Mouse (Mus musculus) urinary bladder, postnatal 14 days (tissue): Measurements from ENCODE around the gene Gm5901.

ENCODE experiments used
- DNase-seq: peaks from one replicate; pipeline ENCODE4 v3.0.0; 2021; ENCODE audit warnings: low spot score

Gene Gm5901

DNA sequence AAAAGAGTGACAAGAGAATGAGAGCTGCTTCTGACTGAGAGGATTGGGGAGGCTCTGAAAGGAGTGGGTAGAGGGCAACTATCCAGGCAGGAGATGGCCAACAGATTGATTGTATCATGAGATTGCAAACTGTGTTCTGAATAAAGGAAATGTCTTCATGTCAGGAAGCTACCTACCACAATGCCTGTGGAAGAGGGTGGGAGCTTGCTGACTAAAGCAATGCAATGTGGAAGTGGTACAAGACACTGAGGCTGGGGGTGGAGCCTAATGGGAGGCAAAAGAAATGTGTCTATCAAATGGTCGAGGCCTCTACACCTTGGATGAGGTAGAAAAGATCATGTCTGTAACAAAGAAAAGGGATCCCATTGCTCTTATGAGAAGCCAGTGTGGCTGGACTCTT is 31.5 kb downstream of the Gm5901 start:
- no peak for DNase-seq

DNA sequence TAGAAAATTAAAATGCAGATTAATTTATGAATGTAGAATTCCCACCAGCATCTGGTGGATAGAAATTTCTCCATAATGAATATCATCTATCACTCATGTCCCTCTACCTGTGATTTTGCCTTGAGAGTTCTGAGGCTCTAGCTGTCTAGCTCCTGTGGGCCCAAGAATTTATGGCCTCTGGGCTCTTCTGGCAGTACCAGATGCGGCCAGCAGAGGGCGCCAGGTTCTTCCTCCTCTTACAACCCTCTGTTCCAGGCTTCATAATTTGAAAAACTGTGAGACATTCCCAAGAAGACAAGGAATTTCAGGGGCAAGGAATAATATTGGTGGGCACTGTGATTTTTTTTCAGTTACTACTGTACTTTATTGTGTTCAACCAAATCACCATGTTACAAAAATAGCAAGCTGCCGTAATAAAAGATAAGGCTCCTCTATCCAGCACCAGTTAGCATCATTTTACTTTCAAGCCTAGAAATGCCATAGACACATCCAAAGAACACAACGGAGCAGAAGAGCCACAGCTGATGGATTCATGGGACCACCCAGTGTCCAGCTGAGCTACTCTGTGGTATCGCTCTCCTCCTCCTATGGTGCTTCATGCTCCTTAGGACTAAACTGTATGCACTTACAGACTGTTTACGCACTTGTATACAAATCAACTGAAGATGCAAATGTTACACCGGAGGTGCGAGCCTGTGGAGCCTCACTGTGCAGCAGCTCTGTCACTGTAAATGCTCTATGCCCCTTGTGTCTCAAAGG is 37.2 kb downstream of the Gm5901 start:
- peak; percentile 79 for DNase-seq

DNA sequence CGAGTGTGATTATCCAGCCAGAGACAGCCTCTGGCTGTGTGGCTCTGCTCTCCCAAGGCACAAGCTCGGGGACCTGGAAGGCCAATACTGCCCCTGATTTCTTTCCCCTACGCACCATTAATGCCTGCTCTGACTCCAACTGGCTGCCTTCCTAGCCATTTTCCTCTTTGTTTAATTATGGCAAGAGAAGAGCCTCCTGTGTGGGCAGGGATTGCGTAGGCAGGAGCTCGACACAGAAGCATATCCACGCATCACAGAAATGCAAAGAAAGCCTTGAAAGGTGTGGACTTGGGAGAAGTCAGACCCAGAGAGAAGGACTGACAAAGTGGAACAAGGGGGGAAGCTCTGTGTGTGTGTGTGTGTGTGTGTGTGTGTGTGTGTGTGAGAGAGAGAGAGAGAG is 39.5 kb downstream of the Gm5901 start:
- no peak for DNase-seq

DNA sequence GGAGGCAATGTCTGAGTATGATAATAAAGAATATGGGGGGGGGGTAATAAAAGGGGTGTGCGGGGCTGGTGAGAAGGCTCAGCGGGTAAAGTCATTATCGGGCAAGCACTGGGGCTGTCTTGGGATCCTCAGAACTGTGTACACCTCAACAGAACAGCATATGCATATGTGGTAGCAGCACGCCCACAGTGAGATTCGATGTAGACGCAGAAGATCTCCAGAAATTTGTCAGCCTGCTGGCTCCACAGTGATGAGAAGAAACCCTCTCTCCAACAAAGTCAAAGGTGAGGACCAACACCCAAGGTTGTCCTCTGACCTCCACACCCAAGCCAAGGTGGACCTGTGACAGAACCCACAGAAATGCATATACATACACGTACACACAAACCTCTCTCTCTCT is 41.7 kb downstream of the Gm5901 start:
- no peak for DNase-seq

DNA sequence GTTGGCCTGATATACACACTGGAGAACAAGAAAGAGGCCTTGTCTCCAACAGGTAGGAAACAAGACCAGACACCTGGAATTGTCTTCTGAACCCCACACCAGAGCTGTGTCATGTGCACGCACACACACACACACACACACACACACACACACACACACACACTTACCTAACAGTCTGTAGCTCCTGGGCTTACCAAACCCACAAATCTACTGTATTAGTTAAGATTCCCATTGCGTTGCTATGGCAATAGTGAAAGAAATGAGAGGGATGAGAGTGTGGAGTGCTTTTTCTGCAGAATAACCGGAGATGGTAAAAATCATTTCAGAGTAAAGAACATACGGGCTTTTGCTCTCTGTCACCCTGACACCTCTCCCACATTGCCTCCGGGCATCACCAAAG is 43.3 kb downstream of the Gm5901 start:
- no peak for DNase-seq

DNA sequence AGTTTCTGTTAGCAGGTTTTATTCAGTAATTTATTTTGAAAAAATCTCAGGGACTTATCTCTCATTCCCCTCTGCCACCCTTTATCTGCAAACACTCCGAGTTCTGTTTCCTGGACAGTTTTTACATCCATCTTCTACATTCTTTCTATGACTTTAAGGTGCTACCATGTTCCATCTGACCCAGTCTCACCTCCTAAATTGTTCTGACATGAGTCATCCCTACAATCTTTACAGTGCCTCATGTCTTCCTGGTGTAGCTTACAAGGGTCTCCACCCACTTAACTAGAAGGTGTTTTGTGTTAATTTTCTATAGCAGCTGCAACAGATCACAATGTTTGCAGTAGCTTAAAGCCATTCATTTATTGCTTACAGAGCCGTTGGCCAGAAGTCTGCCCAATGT is 46.1 kb downstream of the Gm5901 start:
- no peak for DNase-seq

DNA sequence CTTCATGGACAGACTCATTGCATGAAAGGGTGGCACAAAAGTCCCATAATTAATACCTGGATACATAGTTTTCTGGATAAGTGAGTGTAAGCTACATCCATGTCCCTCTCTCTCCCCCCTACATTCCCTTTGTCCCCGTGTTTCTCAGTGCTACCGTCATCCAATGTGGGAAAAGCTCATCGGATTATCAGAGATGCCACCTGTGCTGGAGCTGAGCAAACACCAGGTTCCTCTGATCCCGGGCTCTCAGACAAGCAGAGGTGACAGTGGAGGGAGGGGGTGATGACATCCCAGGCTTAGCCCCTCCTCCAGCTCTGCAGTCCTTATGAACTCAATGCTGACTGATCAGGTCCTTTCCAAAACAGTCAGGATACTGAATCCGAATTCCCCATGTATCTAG is 49.5 kb downstream of the Gm5901 start:
- DNase-seq = no peak

DNA sequence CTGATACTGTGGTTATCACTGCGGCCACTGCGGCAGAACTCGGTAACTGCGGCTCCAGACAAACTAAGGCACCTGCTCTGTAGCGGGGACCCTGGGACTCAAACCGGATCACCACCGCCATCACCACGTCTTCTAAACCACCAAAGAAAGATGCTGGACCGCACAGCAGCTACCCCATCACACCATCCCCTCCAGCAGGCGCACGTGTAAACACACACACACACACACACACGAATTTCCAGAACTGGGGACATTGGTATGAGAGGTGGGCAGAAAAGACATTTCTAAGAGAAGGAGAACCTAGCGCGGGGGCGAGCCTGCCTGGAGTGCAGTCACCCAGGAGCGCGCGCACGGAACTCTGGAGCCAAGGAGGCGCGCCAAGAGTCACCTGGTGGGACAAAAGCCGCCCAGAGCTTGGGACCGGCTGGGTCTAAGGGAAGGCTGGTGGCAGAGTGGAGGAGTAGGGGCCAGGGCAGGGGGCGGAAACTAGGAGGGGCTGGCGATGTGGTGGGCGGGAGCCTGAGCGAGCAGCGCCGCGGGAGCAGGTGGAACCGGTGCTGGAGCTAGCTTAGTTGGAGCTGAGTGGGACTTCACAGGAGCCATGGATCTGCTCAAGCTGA is 50.7 kb downstream of the Gm5901 start, which contains the start of gene Cckbr:
Gene Cckbr (plus strand): TSS at position 308 of the 620 bp plus-strand sequence.
- DNase-seq = no peak

DNA sequence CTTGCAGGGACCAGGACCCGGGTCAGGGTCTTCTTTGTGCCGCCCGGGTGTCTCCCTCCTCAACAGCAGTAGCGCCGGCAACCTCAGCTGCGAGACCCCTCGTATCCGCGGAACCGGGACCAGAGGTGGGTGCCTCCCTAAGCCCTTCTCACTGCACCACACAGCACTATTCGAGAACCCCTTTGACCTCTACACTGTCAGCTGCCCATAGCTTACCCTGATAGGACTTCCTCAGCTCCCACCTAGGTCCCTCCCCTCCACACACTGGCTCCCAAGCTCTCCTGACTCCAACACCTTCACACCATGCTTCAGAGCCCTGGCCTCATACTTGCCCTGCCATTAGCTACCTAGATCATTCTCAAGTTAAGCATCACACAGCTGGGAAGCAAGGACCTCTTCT is 51.2 kb downstream of the Gm5901 start:
- no peak for DNase-seq
